Mouse (Mus musculus) intestine, embryonic 15.5 days (tissue): ENCODE measurements around the gene Cdh13. TPM values are rescaled to one million over a fixed set of nuclear protein-coding genes. Genes with fewer than 3 reads are reported as not detected.

ENCODE experiments used
- ATAC-seq: fragments of 200-750 bp; cut with Nextera tagmentation; 2 replicates; pipeline ENCODE4 v1.8.0; 2017; ENCODE audit warnings: moderate TSS enrichment, moderate library complexity
- H3K27ac ChIP-seq: fragments of 300-500 bp; sonication (generic); 2 replicates; pipeline ENCODE4 v1.5.1; 2015; ENCODE audit warnings: mild to moderate bottlenecking, inconsistent platforms
- H3K27me3 ChIP-seq: fragments of 300-500 bp; sonication (generic); replicated peaks from 2 replicates; pipeline ENCODE4 v1.6.1; 2015; ENCODE audit warnings: inconsistent platforms
- H3K36me3 ChIP-seq: fragments of 300-500 bp; sonication (generic); 2 replicates; pipeline ENCODE4 v1.6.1; 2015; ENCODE audit warnings: inconsistent platforms
- H3K4me1 ChIP-seq: fragments of 300-500 bp; sonication (generic); replicated peaks from 2 replicates; pipeline ENCODE4 v1.6.1; 2015; ENCODE audit warnings: inconsistent platforms
- H3K4me2 ChIP-seq: fragments of 300-500 bp; sonication (generic); replicated peaks from 2 replicates; pipeline ENCODE4 v1.6.1; 2015; ENCODE audit warnings: mild to moderate bottlenecking, inconsistent platforms
- H3K4me3 ChIP-seq: fragments of 300-500 bp; sonication (generic); replicated peaks from 2 replicates; pipeline ENCODE4 v1.5.1; 2015; ENCODE audit warnings: inconsistent platforms
- H3K9ac ChIP-seq: fragments of 300-500 bp; sonication (generic); 2 replicates; pipeline ENCODE4 v1.6.1; 2015; ENCODE audit warnings: inconsistent platforms
- H3K9me3 ChIP-seq: fragments of 300-500 bp; sonication (generic); 2 replicates; pipeline ENCODE4 v1.6.1; 2016; ENCODE audit warnings: inconsistent platforms
- WGBS: fragments of 180-500 bp; shearing (Covaris S2); methylation state at CpG from one replicate; pipeline ENCODE4 v1.1.7; 2015; 5-methylcytosine and 5-hydroxymethylcytosine counted together
- polyA plus RNA-seq: library from polyadenylated mRNA; unstranded; fragments of >200 nt; fragmentation: Nextera tagmentation; extraction: Ambion mirVana; gene quantifications from 2 replicates; pipeline ENCODE4 v1.2.1, GENCODE M21; 2015

The Cdh13 gene
- polyA plus RNA-seq, 1 experiment from 2014 or later: 6.5 TPM

DNA sequence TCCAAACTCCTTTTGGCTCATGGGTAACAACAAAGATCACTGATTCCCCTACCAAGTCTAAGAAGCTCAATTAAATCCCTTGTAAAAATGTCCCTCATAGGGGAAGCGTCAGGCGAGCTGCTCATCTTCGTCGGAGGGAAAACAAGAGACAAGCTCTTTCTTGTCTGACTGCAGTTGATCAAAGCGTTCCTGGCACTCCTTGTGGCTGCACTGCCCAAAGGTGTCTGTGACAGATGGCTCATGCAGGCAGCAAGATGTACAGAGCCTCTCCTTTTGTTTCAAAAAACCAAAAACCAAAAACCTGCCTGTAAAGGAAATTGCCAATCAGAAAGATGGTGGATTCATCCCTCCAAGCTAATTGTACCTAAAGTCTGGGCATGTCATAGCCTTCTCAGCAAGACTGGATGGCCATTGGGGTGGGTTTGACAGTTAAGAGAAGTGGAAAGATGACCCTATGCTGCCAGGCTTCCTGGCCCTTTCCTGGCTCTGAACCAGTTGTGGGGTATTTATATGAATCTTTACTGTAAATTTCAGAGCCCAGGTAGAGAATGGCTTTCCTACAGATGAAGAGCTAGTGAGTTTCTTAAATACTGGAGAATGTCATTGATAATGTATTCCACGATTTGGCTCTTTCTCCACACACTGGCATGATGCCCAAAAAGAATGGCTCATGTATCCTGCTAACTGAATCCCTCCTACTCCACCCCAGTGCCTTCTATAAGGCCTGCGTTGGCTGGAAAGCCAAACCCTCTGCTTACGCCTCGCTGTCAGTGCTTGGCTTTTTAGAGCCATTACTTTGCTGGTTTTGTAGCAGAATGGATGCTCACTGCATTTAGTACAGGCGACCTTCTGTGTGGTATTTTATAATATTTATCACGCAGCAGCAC, 596.6 kb downstream of the Cdh13 start:
- Histone ChIP-seq H3K36me3 (no peaks in the 10 kb centered on the region), H3K4me3 (no peak overlapping the region), H3K4me1 (no peaks in the 10 kb centered on the region), H3K4me2 (no peak overlapping the region), H3K9me3 (no peaks in the 10 kb centered on the region), H3K27me3 (no peaks in the 10 kb centered on the region), H3K27ac (no peak overlapping the region), H3K9ac (no peak overlapping the region)
- no peak for ATAC-seq
- 78% methylated on average over 11 of the region's 11 CpGs for WGBS

- WGBS: 60% methylated on average over 8 of the region's 8 CpGs
- Histone ChIP-seq H3K4me1 (no peaks in the 10 kb centered on the region), H3K27me3 (no peaks in the 10 kb centered on the region), H3K27ac (no peak overlapping the region), H3K4me3 (no peak overlapping the region), H3K36me3 (no peaks in the 10 kb centered on the region), H3K9ac (no peak overlapping the region), H3K4me2 (no peak overlapping the region), H3K9me3 (no peaks in the 10 kb centered on the region)
- ATAC-seq: no peak
Observed at GRCm38 (mm10) chr8:118884296-118884695, 600.8 kb downstream of the Cdh13 start.

GRCm38 (mm10) chr8:118884988-118885387, 601.5 kb downstream of the Cdh13 start:
- Histone ChIP-seq H3K9me3 (no peaks in the 10 kb centered on the region), H3K27me3 (no peaks in the 10 kb centered on the region), H3K27ac (no peak overlapping the region), H3K4me2 (no peak overlapping the region), H3K4me1 (no peaks in the 10 kb centered on the region), H3K36me3 (no peaks in the 10 kb centered on the region), H3K9ac (no peak overlapping the region), H3K4me3 (no peak overlapping the region)
- 51% methylated on average over 11 of the region's 11 CpGs for WGBS
- ATAC-seq: no peak

DNA sequence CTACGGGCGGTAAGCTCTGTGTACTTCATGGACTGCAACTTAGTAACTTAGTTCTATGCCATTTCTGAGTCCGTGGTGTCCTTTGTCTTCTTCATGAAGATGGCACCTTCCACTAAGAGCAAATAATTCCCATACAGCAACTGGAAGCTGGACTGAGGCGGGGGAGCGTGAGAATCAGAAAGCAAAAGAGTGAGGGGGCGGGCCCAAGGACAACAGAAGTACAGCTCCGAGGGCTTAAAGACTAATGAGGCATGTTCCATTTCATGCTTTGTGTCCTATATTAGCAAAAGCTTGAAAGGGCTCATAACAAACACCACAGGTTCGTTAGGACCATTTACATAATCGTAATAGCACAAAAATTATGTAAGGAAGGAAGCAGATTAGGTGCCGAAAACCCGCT, 618.9 kb downstream of the Cdh13 start:
- WGBS: 88% methylated on average over 11 of the region's 11 CpGs
- no peak overlapping the region for H3K27ac ChIP-seq
- no peaks in the 10 kb centered on the region for H3K27me3 ChIP-seq
- H3K4me3 ChIP-seq: no peak overlapping the region
- no peaks in the 10 kb centered on the region for H3K9me3 ChIP-seq
- no peak overlapping the region for H3K9ac ChIP-seq
- no peaks in the 10 kb centered on the region for H3K4me1 ChIP-seq
- no peak for ATAC-seq
- H3K4me2 ChIP-seq: no peak overlapping the region
- H3K36me3 ChIP-seq: no peaks in the 10 kb centered on the region

DNA sequence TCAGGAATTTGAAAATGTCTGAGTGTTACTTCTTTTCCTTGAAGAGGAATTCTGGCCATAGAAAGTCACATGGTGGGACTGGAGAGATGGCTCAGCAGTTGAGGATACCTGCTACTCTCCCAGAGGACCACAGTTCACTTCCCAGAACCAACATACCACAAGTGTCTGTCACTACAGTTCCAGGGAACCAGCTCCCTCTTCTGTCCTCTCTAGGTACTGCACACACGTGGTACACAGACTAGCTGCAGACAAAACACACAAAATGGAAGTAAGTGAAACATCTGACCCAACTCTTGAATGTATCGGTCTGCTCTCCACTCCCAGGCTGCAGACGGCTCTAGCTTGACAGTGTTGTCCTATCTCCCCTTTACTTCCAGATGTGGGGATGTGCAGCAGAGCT, 633.0 kb downstream of the Cdh13 start:
- no peak for ATAC-seq
- Histone ChIP-seq H3K4me3 (no peak overlapping the region), H3K9ac (no peak overlapping the region), H3K27me3 (no peaks in the 10 kb centered on the region), H3K36me3 (no peaks in the 10 kb centered on the region), H3K4me2 (no peak overlapping the region), H3K9me3 (peaks cover 5% of the 10 kb centered on the region; the same call in 1 of the 2 replicates), H3K27ac (no peak overlapping the region), H3K4me1 (no peaks in the 10 kb centered on the region)
- 83% methylated on average over 3 of the region's 3 CpGs for WGBS

- Histone ChIP-seq H3K9me3 (no peaks in the 10 kb centered on the region), H3K27me3 (no peaks in the 10 kb centered on the region), H3K4me2 (no peak overlapping the region), H3K9ac (no peak overlapping the region), H3K27ac (no peak overlapping the region), H3K4me3 (no peak overlapping the region), H3K36me3 (no peaks in the 10 kb centered on the region), H3K4me1 (no peaks in the 10 kb centered on the region)
- WGBS: 31% methylated on average over 11 of the region's 11 CpGs
- no peak for ATAC-seq
Observed at GRCm38 (mm10) chr8:118937412-118937811, 653.9 kb downstream of the Cdh13 start.

- Histone ChIP-seq H3K36me3 (no peaks in the 10 kb centered on the region), H3K9ac (no peak overlapping the region), H3K4me2 (no peak overlapping the region), H3K9me3 (no peaks in the 10 kb centered on the region), H3K27ac (no peak overlapping the region), H3K27me3 (no peaks in the 10 kb centered on the region), H3K4me3 (no peak overlapping the region), H3K4me1 (no peaks in the 10 kb centered on the region)
- ATAC-seq: no peak
- 48% methylated on average over 8 of the region's 8 CpGs for WGBS
Observed at GRCm38 (mm10) chr8:118938025-118938424, 654.5 kb downstream of the Cdh13 start.

GRCm38 (mm10) chr8:118951766-118952741, 668.5 kb downstream of the Cdh13 start:
- 62% methylated on average over 20 of the region's 20 CpGs for WGBS
- no peak overlapping the region for H3K4me3 ChIP-seq
- H3K27me3 ChIP-seq: no peaks in the 10 kb centered on the region
- no peak overlapping the region for H3K27ac ChIP-seq
- no peak overlapping the region for H3K9ac ChIP-seq
- H3K4me1 ChIP-seq: no peaks in the 10 kb centered on the region
- no peak for ATAC-seq
- H3K9me3 ChIP-seq: no peaks in the 10 kb centered on the region
- H3K4me2 ChIP-seq: no peak overlapping the region
- H3K36me3 ChIP-seq: no peaks in the 10 kb centered on the region

GRCm38 (mm10) chr8:118956109-118956508, 672.6 kb downstream of the Cdh13 start:
- no peaks in the 10 kb centered on the region for H3K36me3 ChIP-seq
- no peak overlapping the region for H3K27ac ChIP-seq
- 91% methylated on average over 3 of the region's 3 CpGs for WGBS
- no peaks in the 10 kb centered on the region for H3K9me3 ChIP-seq
- H3K4me3 ChIP-seq: no peak overlapping the region
- H3K9ac ChIP-seq: no peak overlapping the region
- no peaks in the 10 kb centered on the region for H3K4me1 ChIP-seq
- no peak overlapping the region for H3K4me2 ChIP-seq
- no peaks in the 10 kb centered on the region for H3K27me3 ChIP-seq
- no peak for ATAC-seq

DNA sequence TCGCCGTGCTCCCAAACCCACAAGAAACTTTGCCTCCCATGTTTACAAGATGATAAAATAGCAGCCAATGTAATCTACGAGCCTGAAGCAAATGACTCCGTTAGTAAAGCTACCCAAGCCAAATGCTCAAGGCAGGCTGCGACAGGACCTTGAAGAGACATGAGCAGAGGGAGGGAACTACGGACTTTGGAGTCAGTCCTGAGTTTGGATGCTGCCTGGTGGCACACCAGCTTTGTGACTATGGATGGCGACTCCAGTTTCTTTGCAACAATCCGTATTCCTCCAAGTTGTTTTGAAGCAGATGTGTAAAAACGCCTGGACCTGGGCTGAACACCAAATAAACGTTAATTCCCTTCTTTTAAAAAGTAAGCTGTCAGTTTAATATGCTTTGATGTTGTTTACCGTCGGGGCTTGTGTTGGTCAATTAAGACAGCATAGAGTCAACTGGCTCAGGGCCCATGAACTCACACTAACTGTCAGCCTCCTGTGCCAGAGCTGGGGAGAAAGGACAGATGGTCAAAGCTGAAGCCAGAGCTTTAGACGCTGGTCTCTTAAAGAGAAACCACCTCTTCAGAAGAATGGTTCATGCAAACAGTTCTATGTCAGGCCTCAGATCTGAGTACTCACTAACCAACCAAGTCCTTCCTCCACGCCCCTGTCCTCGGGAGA, 678.5 kb downstream of the Cdh13 start:
- Histone ChIP-seq H3K27ac (no peak overlapping the region), H3K4me1 (no peaks in the 10 kb centered on the region), H3K27me3 (no peaks in the 10 kb centered on the region), H3K4me2 (no peak overlapping the region), H3K9me3 (no peaks in the 10 kb centered on the region), H3K9ac (no peak overlapping the region), H3K4me3 (no peak overlapping the region), H3K36me3 (no peaks in the 10 kb centered on the region)
- no peak for ATAC-seq
- 67% methylated on average over 15 of the region's 15 CpGs for WGBS

DNA sequence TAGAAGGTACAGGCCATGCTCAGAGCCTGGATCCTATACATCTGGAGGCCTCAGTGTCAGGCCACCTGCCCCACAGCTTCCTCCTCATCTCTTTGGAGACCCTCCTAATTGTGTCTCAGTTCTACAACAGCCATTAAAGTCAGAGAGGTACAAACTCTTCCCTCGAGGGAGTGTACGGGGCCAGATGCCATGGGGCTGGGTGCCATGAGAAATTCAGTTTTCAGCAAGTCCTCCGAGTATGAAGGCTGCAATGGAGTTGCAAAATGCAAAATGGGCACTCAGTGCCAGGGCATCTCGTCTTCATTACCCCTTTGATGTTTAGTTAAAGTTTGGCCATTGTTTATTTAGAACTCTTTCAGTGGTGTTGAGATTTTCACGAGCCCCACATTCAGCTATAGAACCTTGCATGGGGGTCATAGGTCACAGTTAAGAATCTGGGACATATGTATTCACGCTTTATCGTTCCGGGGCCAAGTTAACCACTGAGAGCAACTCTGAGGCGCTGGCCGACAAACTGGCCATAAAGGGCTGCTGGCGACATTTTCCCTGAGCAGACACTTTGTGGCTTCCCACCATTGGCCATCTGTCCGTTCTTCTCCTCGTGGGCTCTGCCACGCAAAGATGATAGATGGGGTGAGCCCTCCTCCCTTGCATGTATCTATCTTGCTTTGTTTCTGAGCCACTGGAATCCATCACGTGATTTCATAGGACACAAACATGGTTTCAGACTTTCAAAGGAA, 681.7 kb downstream of the Cdh13 start:
- no peak overlapping the region for H3K9ac ChIP-seq
- no peak for ATAC-seq
- no peaks in the 10 kb centered on the region for H3K36me3 ChIP-seq
- 78% methylated on average over 15 of the region's 15 CpGs for WGBS
- no peak overlapping the region for H3K27ac ChIP-seq
- no peak overlapping the region for H3K4me3 ChIP-seq
- H3K9me3 ChIP-seq: no peaks in the 10 kb centered on the region
- H3K4me2 ChIP-seq: no peak overlapping the region
- H3K27me3 ChIP-seq: no peaks in the 10 kb centered on the region
- no peaks in the 10 kb centered on the region for H3K4me1 ChIP-seq
